Mouse (Mus musculus): ENCODE results near the gene Lbr. TPM values are rescaled to one million over a fixed set of nuclear protein-coding genes. Genes with fewer than 3 reads are reported as not detected.

Lbr gene
- polyA plus RNA-seq, 1 experiment from 2014 or later = 30.1 TPM

DNA sequence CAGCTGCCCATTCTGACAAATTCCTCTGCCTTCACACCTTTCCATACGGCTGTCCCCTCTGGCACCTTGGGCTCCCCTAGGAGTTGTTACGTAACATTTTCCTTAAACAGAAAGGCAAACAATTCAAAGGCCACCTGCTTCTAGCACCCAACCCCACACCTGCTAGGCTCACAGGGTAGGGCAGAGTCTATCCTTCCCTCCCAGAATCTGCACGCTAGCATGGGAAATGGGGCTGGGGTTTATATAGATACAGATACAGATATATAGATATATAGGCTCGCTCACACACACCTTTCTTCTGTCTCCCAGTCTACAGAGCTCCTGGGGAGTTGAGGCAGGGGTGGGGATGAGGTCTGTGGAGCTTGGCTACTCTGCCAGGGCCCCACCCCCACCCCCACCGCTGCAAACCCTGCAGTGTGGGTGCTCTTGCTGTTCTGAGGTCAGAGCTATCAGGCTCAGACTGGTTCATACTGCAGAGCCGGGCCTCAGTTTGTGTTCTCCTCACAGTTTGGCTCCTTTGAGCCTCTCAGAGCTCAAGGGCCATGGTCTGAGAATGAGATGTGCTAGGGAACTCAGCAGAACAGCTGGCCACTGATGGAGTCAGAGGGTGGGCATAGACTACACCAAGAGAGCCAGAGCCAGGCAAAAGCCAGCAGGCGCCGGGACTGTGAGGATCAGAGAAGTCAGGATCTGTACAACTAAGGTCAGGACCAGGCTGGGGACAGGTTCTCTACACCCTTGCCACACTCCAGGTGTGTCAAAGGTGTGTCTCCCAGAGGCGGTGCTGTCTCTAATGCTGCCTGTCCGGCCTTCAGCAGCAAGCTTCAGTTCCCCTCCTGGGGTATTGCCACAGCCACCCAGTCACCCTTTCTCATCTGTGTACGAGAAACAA is 22.4 kb upstream of the Lbr start:
- peaks cover 8% of the 10 kb centered on the region; the same call in 1 of the 2 replicates for H3K4me1 ChIP-seq (replicated peaks)
- H3K4me3 ChIP-seq = no peak overlapping the region
- H3K4me2 ChIP-seq = no peak overlapping the region
- no peaks in the 10 kb centered on the region for H3K9me3 ChIP-seq
- no peaks in the 10 kb centered on the region for H3K36me3 ChIP-seq
- H3K9ac ChIP-seq = no peak overlapping the region
- ATAC-seq (ENCODE audit: low read depth) = no peak
- no peak overlapping the region for H3K27ac ChIP-seq (replicated peaks)
- no peaks in the 10 kb centered on the region for H3K27me3 ChIP-seq
- WGBS = 87% methylated on average over 11 of the region's 11 CpGs

DNA sequence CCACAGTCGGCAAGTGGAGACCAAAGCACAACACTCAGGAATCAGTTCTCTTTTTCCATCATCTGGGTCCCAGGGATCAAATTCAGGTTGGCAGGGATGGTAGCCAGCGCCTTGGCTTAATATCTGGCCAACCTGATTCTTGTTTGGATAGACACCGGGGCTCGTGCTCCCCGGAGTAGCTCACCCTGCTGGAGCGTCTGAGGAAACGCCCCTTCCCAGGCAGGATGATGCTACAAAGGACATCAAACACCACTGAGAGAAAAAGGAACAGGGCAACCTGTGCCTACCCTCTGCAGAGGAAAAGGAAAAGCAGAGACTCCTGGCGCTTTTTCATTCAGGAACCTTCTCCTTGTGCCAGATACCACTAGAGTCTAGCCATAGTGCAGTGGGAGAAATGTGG is 20.6 kb upstream of the Lbr start:
- Histone ChIP-seq H3K9ac (no peak overlapping the region), H3K36me3 (no peaks in the 10 kb centered on the region), H3K4me3 (no peak overlapping the region), H3K9me3 (no peaks in the 10 kb centered on the region), H3K4me1 (replicated peaks) (peaks cover 8% of the 10 kb centered on the region; the same call in 1 of the 2 replicates), H3K27me3 (no peaks in the 10 kb centered on the region), H3K27ac (replicated peaks) (no peak overlapping the region), H3K4me2 (no peak overlapping the region)
- no peak for ATAC-seq (ENCODE audit: low read depth)
- WGBS = 35% methylated on average over 8 of the region's 8 CpGs

- Histone ChIP-seq H3K36me3 (no peaks in the 10 kb centered on the region), H3K27ac (replicated peaks) (no peak overlapping the region), H3K4me3 (no peak overlapping the region), H3K9me3 (no peaks in the 10 kb centered on the region), H3K4me2 (no peak overlapping the region), H3K9ac (no peak overlapping the region), H3K27me3 (no peaks in the 10 kb centered on the region), H3K4me1 (replicated peaks) (peaks cover 8% of the 10 kb centered on the region; the same call in 1 of the 2 replicates)
- 34% methylated on average over 16 of the region's 16 CpGs for WGBS
- ATAC-seq (ENCODE audit: low read depth) = no peak
Measured at GRCm38 (mm10) chr1:181862676-181863374, 20.0 kb upstream of the Lbr start.

DNA sequence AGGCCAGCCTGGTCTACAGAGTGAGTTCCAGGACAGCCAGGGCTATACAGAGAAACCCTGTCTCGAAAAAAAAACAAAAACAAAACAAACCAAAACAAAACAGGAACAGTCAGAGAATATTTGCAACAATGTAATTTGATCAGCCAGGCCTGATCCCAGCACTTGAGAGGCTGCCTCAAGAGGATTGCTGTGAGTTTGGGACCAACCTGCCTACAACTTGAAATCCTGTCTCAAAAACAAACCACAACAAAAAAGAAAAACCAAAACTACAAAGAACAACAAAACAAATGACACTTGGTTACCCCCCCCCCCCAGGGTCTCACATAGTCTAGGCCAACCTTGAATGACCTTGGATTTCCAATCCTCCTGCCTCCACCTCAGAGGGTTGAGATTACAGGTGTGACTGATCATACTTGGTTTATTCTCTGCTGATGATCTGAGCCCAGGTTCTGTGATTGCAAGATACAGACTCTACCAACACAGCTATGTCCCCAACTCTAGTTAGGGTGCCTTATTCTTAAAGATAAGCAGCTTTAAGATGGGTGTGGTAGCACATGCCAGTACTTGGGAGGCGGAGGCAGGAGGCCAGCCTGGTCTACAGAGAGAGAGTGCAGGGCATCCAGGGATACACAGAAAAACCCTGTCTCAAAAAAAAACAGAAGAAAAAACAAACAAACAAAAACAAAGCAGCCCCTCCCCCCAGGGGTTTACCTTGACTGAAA is 18.5 kb upstream of the Lbr start:
- Histone ChIP-seq H3K27ac (replicated peaks) (no peak overlapping the region), H3K4me3 (no peak overlapping the region), H3K36me3 (no peaks in the 10 kb centered on the region), H3K9me3 (no peaks in the 10 kb centered on the region), H3K4me1 (replicated peaks) (peaks cover 8% of the 10 kb centered on the region; the same call in 1 of the 2 replicates), H3K4me2 (no peak overlapping the region), H3K9ac (no peak overlapping the region), H3K27me3 (no peaks in the 10 kb centered on the region)
- no peak for ATAC-seq (ENCODE audit: low read depth)
- 74% methylated on average over 2 of the region's 2 CpGs for WGBS

GRCm38 (mm10) chr1:181860659-181861058 is 17.8 kb upstream of the Lbr start:
- H3K4me1 ChIP-seq (replicated peaks) = peaks cover 8% of the 10 kb centered on the region; the same call in 1 of the 2 replicates
- ATAC-seq (ENCODE audit: low read depth) = no peak
- H3K27ac ChIP-seq (replicated peaks) = no peak overlapping the region
- no peaks in the 10 kb centered on the region for H3K27me3 ChIP-seq
- 27% methylated on average over 5 of the region's 5 CpGs for WGBS
- no peak overlapping the region for H3K4me3 ChIP-seq
- no peak overlapping the region for H3K9ac ChIP-seq
- H3K9me3 ChIP-seq = no peaks in the 10 kb centered on the region
- no peak overlapping the region for H3K4me2 ChIP-seq
- no peaks in the 10 kb centered on the region for H3K36me3 ChIP-seq

GRCm38 (mm10) chr1:181856329-181856728 is 13.5 kb upstream of the Lbr start:
- WGBS = 92% methylated on average over 2 of the region's 2 CpGs
- no peak for ATAC-seq (ENCODE audit: low read depth)
- Histone ChIP-seq H3K4me2 (no peak overlapping the region), H3K4me3 (no peak overlapping the region), H3K27me3 (0 out of 2 replicates have a peak, but pooled peaks cover 2% of the 10 kb centered on the region), H3K9me3 (no peaks in the 10 kb centered on the region), H3K9ac (no peak overlapping the region), H3K4me1 (replicated peaks) (peaks cover 8% of the 10 kb centered on the region), H3K27ac (replicated peaks) (no peak overlapping the region), H3K36me3 (no peaks in the 10 kb centered on the region)

DNA sequence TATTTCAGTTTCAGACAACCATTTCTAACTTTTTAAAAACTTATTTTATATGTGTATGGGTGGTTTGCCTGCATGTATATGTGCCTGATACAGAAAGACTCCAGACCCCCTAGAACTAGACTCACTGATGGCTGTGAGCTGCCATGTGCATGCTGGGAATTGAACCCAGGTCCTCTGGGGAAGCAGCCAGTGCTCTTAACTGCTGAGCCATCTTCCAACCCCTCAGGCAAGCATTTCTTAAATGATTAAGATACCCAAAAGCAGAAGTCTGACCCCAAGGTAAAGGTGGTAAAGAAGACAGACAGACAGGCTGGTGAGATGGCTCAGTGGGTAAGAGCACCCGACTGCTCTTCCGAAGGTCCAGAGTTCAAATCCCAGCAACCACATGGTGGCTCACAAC is 12.0 kb upstream of the Lbr start:
- H3K4me3 ChIP-seq = no peak overlapping the region
- no peak overlapping the region for H3K9ac ChIP-seq
- H3K4me1 ChIP-seq (replicated peaks) = peaks cover 8% of the 10 kb centered on the region
- 96% methylated on average over 2 of the region's 2 CpGs for WGBS
- H3K27me3 ChIP-seq = 0 out of 2 replicates have a peak, but pooled peaks cover 2% of the 10 kb centered on the region
- no peak overlapping the region for H3K4me2 ChIP-seq
- H3K27ac ChIP-seq (replicated peaks) = no peak overlapping the region
- no peak for ATAC-seq (ENCODE audit: low read depth)
- H3K9me3 ChIP-seq = no peaks in the 10 kb centered on the region
- no peaks in the 10 kb centered on the region for H3K36me3 ChIP-seq

DNA sequence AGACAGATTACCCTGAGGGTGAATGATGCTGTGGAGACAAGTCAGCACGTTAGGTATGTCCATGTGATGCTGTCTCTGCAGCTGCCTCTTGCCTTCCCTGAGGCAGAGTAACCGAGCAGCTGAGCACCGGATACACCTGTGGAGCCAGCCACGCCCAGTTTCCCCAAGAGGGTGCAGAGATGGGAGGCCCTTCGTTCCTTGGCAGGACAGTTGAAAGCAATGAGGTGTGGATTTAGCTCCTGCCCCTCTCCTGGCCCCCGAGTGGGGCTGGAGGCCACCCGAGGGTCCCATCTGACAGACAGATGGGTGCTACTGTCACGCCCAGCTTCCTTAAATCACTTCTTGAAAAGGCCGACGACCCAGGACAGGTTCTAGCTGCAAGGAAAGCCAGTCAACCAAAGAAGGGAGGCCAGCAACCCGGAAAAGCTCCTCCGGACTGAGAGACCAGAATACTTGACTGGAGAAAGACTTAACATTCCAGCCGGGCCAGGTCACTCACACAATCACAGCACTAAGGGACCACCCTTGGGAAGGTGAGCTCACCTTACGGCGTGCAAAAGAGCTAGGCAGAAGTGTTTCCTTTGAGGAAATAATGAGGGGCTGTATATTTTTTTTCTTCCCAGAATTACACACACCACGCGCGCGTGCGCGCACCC is 10.4 kb upstream of the Lbr start:
- WGBS = 9% methylated on average over 17 of the region's 21 CpGs
- Histone ChIP-seq H3K27ac (replicated peaks) (no peak overlapping the region), H3K9me3 (no peaks in the 10 kb centered on the region), H3K4me3 (no peak overlapping the region), H3K9ac (0 out of 2 replicates have a peak overlapping the region, but pooled peaks have one; percentile 17), H3K36me3 (no peaks in the 10 kb centered on the region), H3K4me1 (replicated peaks) (peaks cover 8% of the 10 kb centered on the region), H3K4me2 (peak overlapping the region; percentile 38), H3K27me3 (0 out of 2 replicates have a peak, but pooled peaks cover 2% of the 10 kb centered on the region)
- ATAC-seq (ENCODE audit: low read depth) = no peak; the same call in 1 of the 2 replicates

- H3K9ac ChIP-seq = no peak overlapping the region
- 56% methylated on average over 13 of the region's 13 CpGs for WGBS
- no peaks in the 10 kb centered on the region for H3K9me3 ChIP-seq
- H3K4me2 ChIP-seq = no peak overlapping the region
- H3K36me3 ChIP-seq = no peaks in the 10 kb centered on the region
- H3K27me3 ChIP-seq = 0 out of 2 replicates have a peak, but pooled peaks cover 2% of the 10 kb centered on the region
- no peak overlapping the region for H3K27ac ChIP-seq (replicated peaks)
- no peak overlapping the region for H3K4me3 ChIP-seq
- ATAC-seq (ENCODE audit: low read depth) = no peak
- H3K4me1 ChIP-seq (replicated peaks) = peaks cover 8% of the 10 kb centered on the region
Measured at GRCm38 (mm10) chr1:181852466-181852865, 9.6 kb upstream of the Lbr start.

DNA sequence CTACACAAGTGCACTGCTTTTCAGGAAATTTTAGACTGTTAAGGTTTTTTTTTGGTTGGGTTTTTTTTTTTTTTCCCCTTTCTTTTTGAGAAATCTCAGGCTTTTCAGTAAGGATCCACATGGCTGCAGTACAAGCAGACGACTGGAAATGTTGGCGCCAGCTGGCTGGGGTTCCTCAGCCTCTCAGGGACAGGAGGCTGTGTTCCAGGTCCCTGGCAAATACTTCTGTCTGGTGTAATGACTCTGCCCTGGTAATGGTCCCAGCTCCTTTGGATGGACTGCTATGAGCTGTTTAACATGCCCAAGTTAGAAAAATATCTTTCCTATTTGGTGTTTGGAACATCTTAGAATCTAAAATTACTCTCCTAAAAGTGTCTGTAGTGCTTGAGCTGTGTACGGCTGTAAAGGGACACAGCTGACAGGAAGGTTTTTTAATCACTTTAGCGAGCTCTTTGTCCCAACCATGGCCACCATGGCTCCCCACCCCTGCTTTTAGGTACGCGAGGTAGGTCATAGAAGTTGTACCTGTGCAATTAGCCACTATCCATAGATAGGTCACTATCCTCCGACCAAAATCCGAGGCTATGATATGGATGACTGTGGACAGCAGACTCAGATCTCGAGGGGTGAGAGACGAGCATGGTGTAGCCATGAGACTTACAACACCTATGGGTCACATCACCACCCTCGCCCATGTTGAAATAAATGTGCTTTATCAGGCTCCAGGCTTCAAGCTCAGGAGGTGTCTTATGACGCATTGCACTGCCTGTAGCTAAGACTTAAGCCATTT is 8.9 kb upstream of the Lbr start:
- Histone ChIP-seq H3K4me3 (no peak overlapping the region), H3K9me3 (no peaks in the 10 kb centered on the region), H3K9ac (no peak overlapping the region), H3K27ac (replicated peaks) (no peak overlapping the region), H3K27me3 (0 out of 2 replicates have a peak, but pooled peaks cover 2% of the 10 kb centered on the region), H3K36me3 (no peaks in the 10 kb centered on the region), H3K4me2 (no peak overlapping the region), H3K4me1 (replicated peaks) (peaks cover 8% of the 10 kb centered on the region)
- no peak for ATAC-seq (ENCODE audit: low read depth)
- WGBS = 93% methylated on average over 12 of the region's 12 CpGs

DNA sequence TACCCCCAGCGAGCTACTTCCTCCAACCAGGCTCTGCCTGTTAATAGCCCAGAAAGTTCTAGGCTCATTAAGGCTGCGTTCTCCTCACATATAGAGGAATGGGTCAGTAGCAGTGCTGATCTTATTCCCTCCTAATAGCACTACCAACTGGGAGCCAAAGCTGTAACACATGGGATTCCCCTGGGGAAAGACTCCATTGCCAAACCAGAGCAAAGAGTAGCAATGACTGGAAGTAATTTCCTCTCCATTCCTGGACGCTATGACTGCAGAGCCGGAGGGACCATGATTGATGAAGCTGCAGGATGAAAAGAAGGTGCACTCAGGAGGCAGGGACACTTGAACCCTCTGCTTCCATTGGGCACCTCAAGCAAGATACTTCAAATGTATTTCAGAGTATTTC is 7.6 kb upstream of the Lbr start:
- Histone ChIP-seq H3K27me3 (0 out of 2 replicates have a peak, but pooled peaks cover 2% of the 10 kb centered on the region), H3K4me1 (replicated peaks) (peaks cover 8% of the 10 kb centered on the region), H3K36me3 (no peaks in the 10 kb centered on the region), H3K27ac (replicated peaks) (no peak overlapping the region), H3K9ac (no peak overlapping the region), H3K9me3 (no peaks in the 10 kb centered on the region), H3K4me3 (no peak overlapping the region), H3K4me2 (no peak overlapping the region)
- 56% methylated on average over 4 of the region's 4 CpGs for WGBS
- no peak for ATAC-seq (ENCODE audit: low read depth)
